Mouse (Mus musculus) forebrain, embryonic 16.5 days (tissue): ENCODE measurements around the gene Efna2. TPM values are rescaled to one million over a fixed set of nuclear protein-coding genes. Genes with fewer than 3 reads are reported as not detected.

Experiments
- ATAC-seq: fragments of 200-750 bp; cut with Nextera tagmentation; 2 replicates; pipeline ENCODE4 v1.8.0; 2017; ENCODE audit warnings: mild to moderate bottlenecking, moderate library complexity
- H3K27ac ChIP-seq: fragments of 300-500 bp; sonication (generic); 2 replicates; pipeline ENCODE4 v1.5.1; 2014; ENCODE audit warnings: low read length, control low read depth
- H3K27me3 ChIP-seq: fragments of 300-500 bp; sonication (generic); replicated peaks from 2 replicates; pipeline ENCODE4 v1.6.1; 2014; ENCODE audit warnings: low read length; ENCODE audit not compliant: control insufficient read depth, insufficient read depth
- H3K36me3 ChIP-seq: fragments of 300-500 bp; sonication (generic); 2 replicates; pipeline ENCODE4 v1.6.1; 2014; ENCODE audit not compliant: control insufficient read depth, insufficient read depth
- H3K4me1 ChIP-seq: fragments of 300-500 bp; sonication (generic); replicated peaks from 2 replicates; pipeline ENCODE4 v1.6.1; 2014; ENCODE audit warnings: low read length; ENCODE audit not compliant: control insufficient read depth, insufficient read depth
- H3K4me2 ChIP-seq: fragments of 300-500 bp; sonication (generic); 2 replicates; pipeline ENCODE4 v1.6.1; 2014; ENCODE audit warnings: mild to moderate bottlenecking, low read length, control low read depth
- H3K4me3 ChIP-seq: fragments of 300-500 bp; sonication (generic); replicated peaks from 2 replicates; pipeline ENCODE4 v1.5.1; 2014; ENCODE audit warnings: mild to moderate bottlenecking, low read length, control low read depth
- H3K9ac ChIP-seq: fragments of 300-500 bp; sonication (generic); replicated peaks from 2 replicates; pipeline ENCODE4 v1.6.1; 2014; ENCODE audit warnings: low read depth, low read length, control low read depth
- H3K9me3 ChIP-seq: fragments of 300-500 bp; sonication (generic); 2 replicates; pipeline ENCODE4 v1.6.1; 2016; ENCODE audit warnings: low read length; ENCODE audit not compliant: control insufficient read depth
- WGBS: fragments of 180-500 bp; shearing (Covaris S2); extraction: QIAGEN DNeasy Blood & Tissue Kit; methylation state at CpG from one replicate; pipeline ENCODE4 v1.1.7; 2014; 5-methylcytosine and 5-hydroxymethylcytosine counted together
- polyA plus RNA-seq: library from polyadenylated mRNA; unstranded; fragments of >200 nt; fragmentation: Nextera tagmentation; extraction: Ambion mirVana; gene quantifications from 2 replicates; pipeline ENCODE4 v1.2.1, GENCODE M21; 2015

Gene Efna2
- polyA plus RNA-seq, 1 experiment from 2014 or later: 24.8 TPM

DNA sequence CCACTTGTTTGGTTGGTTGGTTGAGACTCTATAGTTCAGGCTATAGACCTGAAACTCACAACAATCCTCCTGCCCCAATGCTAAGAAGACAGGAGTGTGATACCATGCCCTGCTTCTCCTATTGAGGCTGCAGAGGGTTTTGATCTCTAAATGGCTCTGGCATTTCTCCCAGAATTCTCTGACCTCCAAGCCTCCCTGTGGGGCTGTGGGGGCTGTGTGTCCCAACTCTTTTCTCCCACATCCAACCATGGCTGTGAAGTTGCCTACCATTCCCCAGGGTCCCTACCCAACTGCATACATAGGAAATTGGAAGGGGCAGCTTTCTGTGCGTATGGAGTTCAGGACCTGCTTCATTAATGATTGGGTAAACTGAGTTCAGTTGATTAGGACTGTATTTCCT is 16.9 kb downstream of the Efna2 start:
- no peaks in the 10 kb centered on the region for H3K36me3 ChIP-seq
- H3K9ac ChIP-seq: no peak overlapping the region
- no peak for ATAC-seq
- no peaks in the 10 kb centered on the region for H3K27me3 ChIP-seq
- 88% methylated on average over 1 of the region's 1 CpGs for WGBS
- no peaks in the 10 kb centered on the region for H3K4me1 ChIP-seq
- H3K27ac ChIP-seq: no peak overlapping the region
- no peak overlapping the region for H3K4me2 ChIP-seq
- no peaks in the 10 kb centered on the region for H3K9me3 ChIP-seq
- no peak overlapping the region for H3K4me3 ChIP-seq

DNA sequence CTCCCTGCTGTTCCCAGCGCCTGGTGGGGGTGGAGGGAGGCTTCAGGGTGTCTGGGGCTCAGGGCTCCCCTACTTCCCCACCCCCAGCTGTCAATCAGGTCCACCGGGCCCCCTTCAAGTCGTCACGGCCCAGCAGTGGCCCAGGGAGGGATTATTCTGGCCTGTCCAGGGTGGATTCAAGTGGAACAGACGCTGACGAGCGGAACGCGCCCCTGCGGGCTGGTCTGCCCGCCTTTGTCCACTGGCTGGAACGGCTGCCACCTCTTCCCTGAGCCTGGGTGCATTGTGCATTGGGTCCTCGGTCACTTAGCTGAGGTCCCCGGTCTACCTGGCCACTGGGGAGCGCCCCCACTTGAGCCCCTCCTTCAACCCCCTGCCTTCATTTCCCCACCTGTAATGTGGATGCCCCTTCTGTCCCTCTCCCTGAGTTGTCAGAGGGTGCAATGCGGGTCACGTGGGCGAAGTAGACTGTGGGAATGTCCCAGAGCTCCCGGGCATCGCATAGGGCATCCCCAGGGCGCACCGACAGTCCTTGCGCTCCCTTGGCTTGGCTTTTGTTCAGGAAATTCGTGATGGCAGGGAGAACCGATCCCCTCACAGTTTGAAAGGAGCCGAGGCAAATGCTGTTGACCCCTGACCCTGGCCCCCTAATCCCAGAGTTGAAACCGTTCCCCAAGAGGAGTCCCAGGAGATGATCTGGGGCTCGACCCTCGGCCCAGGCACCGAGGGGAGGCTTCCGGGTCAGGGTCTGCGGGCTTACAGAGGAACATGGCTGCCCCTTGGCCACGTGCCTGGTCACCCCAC is 17.7 kb downstream of the Efna2 start:
- 44% methylated on average over 33 of the region's 33 CpGs for WGBS
- no peaks in the 10 kb centered on the region for H3K4me1 ChIP-seq
- no peaks in the 10 kb centered on the region for H3K9me3 ChIP-seq
- H3K27ac ChIP-seq: no peak overlapping the region
- H3K4me3 ChIP-seq: no peak overlapping the region
- H3K36me3 ChIP-seq: no peaks in the 10 kb centered on the region
- H3K9ac ChIP-seq: no peak overlapping the region
- no peaks in the 10 kb centered on the region for H3K27me3 ChIP-seq
- no peak for ATAC-seq
- no peak overlapping the region for H3K4me2 ChIP-seq

DNA sequence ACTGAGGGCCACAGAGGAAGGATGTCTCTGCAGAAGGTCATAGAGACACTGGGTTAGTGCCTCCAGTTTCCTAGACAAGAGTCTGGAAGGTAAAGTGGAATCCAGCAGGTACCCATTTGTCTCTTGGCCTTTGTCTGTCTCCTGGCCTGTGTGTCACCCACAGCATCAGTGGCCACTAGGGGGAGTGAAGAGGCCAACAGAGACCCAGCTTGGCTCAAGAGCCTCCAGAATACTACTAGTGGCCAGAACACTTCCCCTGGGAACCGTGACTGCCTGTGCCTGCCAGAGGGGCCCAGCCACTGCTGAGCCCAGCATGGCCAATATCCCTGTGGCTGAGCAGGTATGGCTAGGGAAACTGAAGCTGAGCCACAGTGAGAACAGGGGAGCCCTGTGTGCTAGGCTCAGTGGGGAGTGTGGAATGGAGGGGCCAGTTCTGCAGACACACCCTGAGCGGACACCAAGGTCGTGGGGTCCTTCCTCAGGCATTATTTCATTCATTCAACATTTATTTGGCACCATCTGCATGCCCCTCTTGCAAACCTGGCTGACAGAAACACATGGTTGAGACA is 20.2 kb downstream of the Efna2 start:
- peak; percentile 80 for ATAC-seq
- 56% methylated on average over 3 of the region's 3 CpGs for WGBS
- no peaks in the 10 kb centered on the region for H3K27me3 ChIP-seq
- H3K9me3 ChIP-seq: no peaks in the 10 kb centered on the region
- H3K36me3 ChIP-seq: no peaks in the 10 kb centered on the region
- 0 out of 2 replicates have a peak, but pooled peaks cover 4% of the 10 kb centered on the region for H3K4me1 ChIP-seq
- no peak overlapping the region for H3K9ac ChIP-seq
- no peak overlapping the region for H3K4me2 ChIP-seq
- no peak overlapping the region for H3K27ac ChIP-seq
- H3K4me3 ChIP-seq: no peak overlapping the region

DNA sequence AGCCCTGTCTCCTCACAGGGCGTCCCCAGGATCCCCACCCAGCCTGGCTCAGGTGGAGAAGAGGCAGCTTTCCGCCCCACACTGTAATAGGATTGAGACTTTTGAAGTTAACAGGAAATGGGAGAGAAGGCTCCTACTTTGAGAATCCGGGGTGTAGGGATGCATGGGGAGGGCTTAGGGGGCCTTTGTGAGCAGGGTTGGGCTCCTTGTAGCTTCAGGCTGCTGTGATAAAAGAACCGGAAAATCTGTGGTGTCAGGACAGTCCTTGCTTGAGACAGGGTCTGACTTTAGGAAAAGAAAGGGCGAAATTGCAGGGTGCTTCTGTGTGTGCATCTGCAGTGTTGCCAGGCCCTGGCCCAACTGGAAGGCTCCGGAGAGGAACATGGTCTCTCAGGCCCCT is 21.2 kb downstream of the Efna2 start:
- H3K27ac ChIP-seq: no peak overlapping the region

DNA sequence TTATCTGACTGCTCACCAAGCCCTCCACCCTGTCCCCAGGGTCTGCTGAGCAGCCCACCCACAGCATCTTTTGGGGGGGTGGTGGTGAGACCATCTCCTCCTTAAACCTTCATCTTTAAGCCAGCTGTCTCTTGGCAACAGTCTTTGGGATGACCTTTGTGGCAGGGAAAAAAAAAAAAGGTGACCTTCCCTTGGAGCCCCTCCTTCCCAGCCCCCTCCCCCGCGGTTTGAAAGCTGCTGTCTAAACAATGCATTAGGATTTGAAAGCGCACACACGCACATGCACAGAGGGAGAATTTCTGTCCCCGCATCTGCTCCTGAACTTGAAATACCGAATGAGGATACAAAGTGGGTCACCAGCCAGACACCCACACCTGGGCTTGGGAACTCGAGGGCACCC is 24.8 kb downstream of the Efna2 start:
- no peak for ATAC-seq
- Histone ChIP-seq H3K27ac (peak overlapping the region; percentile 25; the same call in 1 of the 2 replicates), H3K4me1 (peaks cover 10% of the 10 kb centered on the region), H3K4me2 (no peak overlapping the region), H3K36me3 (no peaks in the 10 kb centered on the region), H3K27me3 (no peaks in the 10 kb centered on the region), H3K9me3 (no peaks in the 10 kb centered on the region), H3K4me3 (no peak overlapping the region), H3K9ac (no peak overlapping the region)
- WGBS: 6% methylated on average over 7 of the region's 7 CpGs

More for the DNA sequence above, 21.2 kb downstream of the Efna2 start:
- 0 out of 2 replicates have a peak, but pooled peaks cover 4% of the 10 kb centered on the region for H3K4me1 ChIP-seq
- H3K27me3 ChIP-seq: no peaks in the 10 kb centered on the region
- no peak for ATAC-seq
- no peak overlapping the region for H3K4me2 ChIP-seq
- H3K9ac ChIP-seq: no peak overlapping the region
- no peak overlapping the region for H3K4me3 ChIP-seq
- WGBS: 80% methylated on average over 6 of the region's 6 CpGs
- no peaks in the 10 kb centered on the region for H3K9me3 ChIP-seq
- H3K36me3 ChIP-seq: no peaks in the 10 kb centered on the region

DNA sequence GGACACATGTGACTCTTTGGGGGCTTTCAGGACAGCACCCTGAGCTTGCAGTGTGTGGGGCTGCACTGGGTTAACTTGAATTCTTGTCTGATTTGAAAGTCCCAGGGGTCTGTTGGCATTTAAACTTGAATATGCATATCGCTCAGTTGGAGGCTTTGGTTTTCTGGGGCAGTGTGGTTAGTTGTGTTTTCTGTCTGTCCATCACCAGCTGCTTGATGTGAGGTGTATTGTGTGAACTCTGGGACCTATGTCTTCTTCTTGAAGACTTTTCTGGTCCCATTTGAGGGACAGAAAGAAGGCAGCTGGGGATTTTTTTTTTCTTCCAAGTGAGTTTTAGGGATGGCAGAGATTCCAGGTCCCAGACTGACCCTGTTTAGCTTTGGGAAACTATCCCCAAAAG is 27.9 kb downstream of the Efna2 start:
- no peak for ATAC-seq
- H3K4me3 ChIP-seq: no peak overlapping the region

DNA sequence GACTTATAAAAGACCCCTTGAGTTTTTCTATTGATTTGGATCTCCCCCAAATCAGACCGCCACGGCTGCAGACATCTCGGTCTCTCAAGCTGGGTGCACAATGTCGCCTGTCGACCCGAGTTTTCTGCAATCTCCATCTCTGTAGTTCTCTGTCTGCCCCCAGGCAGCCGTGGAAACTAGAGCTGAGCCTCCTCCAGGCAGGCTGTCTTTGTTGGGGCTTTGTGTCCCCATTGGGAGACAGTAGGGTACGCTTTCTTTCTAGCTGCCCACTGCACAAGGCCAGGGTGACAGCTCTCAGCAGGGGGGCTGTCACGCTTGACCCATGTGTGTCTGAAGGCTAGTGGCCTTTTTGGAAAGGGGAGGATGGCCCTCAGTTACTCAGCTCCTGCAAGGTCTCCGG is 28.4 kb downstream of the Efna2 start:
- H3K9me3 ChIP-seq: no peaks in the 10 kb centered on the region
- no peak overlapping the region for H3K27ac ChIP-seq
- H3K36me3 ChIP-seq: no peaks in the 10 kb centered on the region
- ATAC-seq: no peak
- H3K9ac ChIP-seq: no peak overlapping the region
- H3K4me2 ChIP-seq: no peak overlapping the region
- peaks cover 14% of the 10 kb centered on the region for H3K4me1 ChIP-seq
- no peak overlapping the region for H3K4me3 ChIP-seq
- 48% methylated on average over 10 of the region's 10 CpGs for WGBS
- no peaks in the 10 kb centered on the region for H3K27me3 ChIP-seq

More for the DNA sequence above, 27.9 kb downstream of the Efna2 start:
- Histone ChIP-seq H3K27ac (no peak overlapping the region), H3K4me1 (peaks cover 14% of the 10 kb centered on the region), H3K36me3 (no peaks in the 10 kb centered on the region), H3K9ac (no peak overlapping the region), H3K27me3 (no peaks in the 10 kb centered on the region), H3K4me2 (no peak overlapping the region), H3K9me3 (no peaks in the 10 kb centered on the region)
- WGBS: 85% methylated on average over 1 of the region's 1 CpGs

DNA sequence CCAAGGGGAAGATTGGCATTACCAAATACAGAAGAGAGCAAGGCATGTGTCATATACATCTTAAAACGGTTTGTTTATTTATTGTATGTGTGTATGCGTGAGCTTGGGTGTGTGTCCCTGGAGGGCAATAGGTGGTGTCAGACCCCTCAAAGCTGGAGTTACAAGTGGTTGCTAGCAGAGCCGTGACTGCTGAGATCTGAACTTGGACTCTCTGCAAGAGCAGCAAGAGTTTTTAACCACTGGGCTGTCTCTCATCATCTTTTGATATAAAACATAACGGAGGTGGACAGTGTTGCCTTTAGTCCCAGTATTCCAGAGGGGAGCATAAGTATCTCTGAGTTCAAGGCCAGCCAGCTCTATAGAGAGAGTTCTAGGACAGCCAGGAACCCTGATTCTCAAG is 29.0 kb downstream of the Efna2 start:
- H3K27ac ChIP-seq: no peak overlapping the region
- H3K9me3 ChIP-seq: no peaks in the 10 kb centered on the region
- H3K4me1 ChIP-seq: peaks cover 14% of the 10 kb centered on the region
- no peak for ATAC-seq
- H3K27me3 ChIP-seq: no peaks in the 10 kb centered on the region
- H3K4me2 ChIP-seq: no peak overlapping the region
- WGBS: 81% methylated on average over 4 of the region's 4 CpGs
- no peak overlapping the region for H3K4me3 ChIP-seq
- H3K36me3 ChIP-seq: no peaks in the 10 kb centered on the region
- no peak overlapping the region for H3K9ac ChIP-seq

DNA sequence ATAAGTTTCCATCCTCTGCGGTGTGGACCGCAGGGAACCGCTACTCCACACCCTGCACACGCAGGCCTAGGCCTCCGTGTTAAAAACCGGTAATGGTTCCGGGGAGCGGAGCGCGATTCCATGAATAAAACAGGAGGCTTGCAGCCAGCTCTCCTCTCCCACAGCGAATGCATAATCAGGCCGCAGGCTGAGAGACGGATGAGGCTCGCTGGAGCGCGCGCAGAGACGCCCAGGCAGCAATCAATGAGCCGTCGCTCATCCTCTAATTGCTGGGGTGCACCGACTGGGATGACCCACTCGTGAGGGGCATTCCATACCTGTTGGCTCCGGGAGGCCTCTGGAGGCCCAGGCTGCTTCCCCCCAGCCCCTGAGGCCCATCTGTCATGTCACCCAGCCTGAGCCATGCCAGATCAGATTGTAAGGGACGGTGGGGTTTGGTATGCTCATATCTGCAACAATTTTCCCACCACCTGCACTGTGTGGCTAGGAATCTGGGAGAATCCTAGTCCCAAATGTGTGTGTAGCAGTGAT is 29.6 kb downstream of the Efna2 start:
- Histone ChIP-seq H3K9me3 (no peaks in the 10 kb centered on the region), H3K4me3 (peak overlapping the region; percentile 19), H3K27me3 (no peaks in the 10 kb centered on the region), H3K4me2 (peak overlapping the region; percentile 40), H3K4me1 (peaks cover 13% of the 10 kb centered on the region), H3K36me3 (no peaks in the 10 kb centered on the region), H3K9ac (peak overlapping the region; percentile 58), H3K27ac (peak overlapping the region; percentile 76)
- WGBS: 2% methylated on average over 24 of the region's 24 CpGs
- ATAC-seq: peak; percentile 82
